Mouse (Mus musculus): ENCODE data around the gene Vmn1r89.

Gene Vmn1r89

DNA sequence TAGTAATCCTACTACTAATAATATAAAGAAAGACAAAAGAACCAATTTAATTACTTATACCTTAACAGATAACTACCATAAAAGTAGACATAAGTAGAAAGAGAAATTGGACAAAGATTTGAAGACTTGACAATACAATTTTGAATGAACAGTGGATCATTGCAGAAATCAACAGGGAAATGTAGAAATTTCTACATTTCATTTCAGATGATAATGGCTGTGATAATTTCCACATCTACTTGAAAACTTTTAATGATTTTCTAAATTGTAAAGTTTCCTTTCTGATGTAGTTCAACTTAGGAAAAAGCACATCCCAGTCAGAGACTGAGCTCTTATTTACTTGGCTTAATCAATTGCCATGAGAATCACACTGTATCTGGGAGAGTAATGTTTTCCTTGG, at the start of gene Vmn1r89:
Gene Vmn1r89 (plus strand): TSS at position 301 of the 400 bp plus-strand sequence.
- no peaks in the 10 kb centered on the region for H3K36me3 ChIP-seq (ENCODE audit: control insufficient read depth, insufficient read depth, low read length, poor library complexity, severe bottlenecking)
- no peak for DNase-seq (ENCODE audit: low read depth, low spot score)
- no peaks in the 10 kb centered on the region for H3K27me3 ChIP-seq (ENCODE audit: control insufficient read depth, insufficient read depth, low read length, poor library complexity, severe bottlenecking)

- Histone ChIP-seq H3K27me3 (ENCODE audit: control insufficient read depth, insufficient read depth, low read length, poor library complexity, severe bottlenecking) (no peaks in the 10 kb centered on the region), H3K36me3 (ENCODE audit: control insufficient read depth, insufficient read depth, low read length, poor library complexity, severe bottlenecking) (no peaks in the 10 kb centered on the region)
- no peak for DNase-seq (ENCODE audit: low read depth, low spot score)
Observed at GRCm38 (mm10) chr7:13260746-13261700, 48.2 kb downstream of the Vmn1r89 start.

GRCm38 (mm10) chr7:13263851-13264250, 51.0 kb downstream of the Vmn1r89 start:
- Histone ChIP-seq H3K27me3 (ENCODE audit: control insufficient read depth, insufficient read depth, low read length, poor library complexity, severe bottlenecking) (no peaks in the 10 kb centered on the region), H3K36me3 (ENCODE audit: control insufficient read depth, insufficient read depth, low read length, poor library complexity, severe bottlenecking) (no peaks in the 10 kb centered on the region)
- no peak for DNase-seq (ENCODE audit: low read depth, low spot score)

DNA sequence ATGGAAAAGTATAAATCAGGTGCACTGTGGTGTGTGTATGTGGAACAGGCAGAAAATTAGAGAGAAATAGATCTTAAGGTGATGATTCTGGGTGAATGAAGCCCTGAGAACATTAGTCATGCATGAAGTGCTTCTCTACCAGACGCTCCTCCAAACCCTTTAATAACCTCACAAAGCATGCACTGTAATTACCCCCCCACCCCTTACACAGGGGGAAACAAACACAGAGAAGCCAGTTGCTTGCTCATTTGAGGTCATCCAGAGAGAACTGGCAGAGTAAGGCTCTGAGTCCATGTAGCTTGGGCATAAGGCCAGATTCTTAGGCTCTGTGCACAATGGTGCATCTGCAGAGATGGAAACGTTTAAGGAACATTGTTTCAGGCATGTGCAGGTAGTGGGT, 51.6 kb downstream of the Vmn1r89 start:
- no peaks in the 10 kb centered on the region for H3K36me3 ChIP-seq (ENCODE audit: control insufficient read depth, insufficient read depth, low read length, poor library complexity, severe bottlenecking)
- no peak for DNase-seq (ENCODE audit: low read depth, low spot score)
- H3K27me3 ChIP-seq (ENCODE audit: control insufficient read depth, insufficient read depth, low read length, poor library complexity, severe bottlenecking) = no peaks in the 10 kb centered on the region

GRCm38 (mm10) chr7:13268749-13269260, 56.0 kb downstream of the Vmn1r89 start:
- no peaks in the 10 kb centered on the region for H3K27me3 ChIP-seq (ENCODE audit: control insufficient read depth, insufficient read depth, low read length, poor library complexity, severe bottlenecking)
- DNase-seq (ENCODE audit: low read depth, low spot score) = no peak
- no peaks in the 10 kb centered on the region for H3K36me3 ChIP-seq (ENCODE audit: control insufficient read depth, insufficient read depth, low read length, poor library complexity, severe bottlenecking)

DNA sequence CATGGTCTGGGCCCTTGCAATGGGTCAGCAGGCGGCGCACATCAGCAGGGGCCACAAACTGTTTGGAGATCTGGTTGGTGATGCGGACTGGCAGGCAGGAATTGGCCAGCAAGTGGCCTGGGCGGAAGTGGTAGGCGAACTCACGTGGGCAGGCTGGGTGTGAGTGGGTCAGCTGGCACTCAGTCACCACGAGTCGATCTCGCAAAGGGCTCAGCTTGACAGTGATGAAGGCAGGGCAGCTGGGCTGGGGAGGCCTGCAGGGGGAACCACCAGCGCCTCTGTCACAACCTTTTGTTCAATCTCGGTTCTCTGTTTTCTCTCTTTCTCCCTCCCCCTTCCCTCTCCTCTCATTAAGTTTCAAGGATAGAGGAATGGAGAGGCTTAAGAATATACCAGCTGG, 56.6 kb downstream of the Vmn1r89 start:
- Histone ChIP-seq H3K27me3 (ENCODE audit: control insufficient read depth, insufficient read depth, low read length, poor library complexity, severe bottlenecking) (no peaks in the 10 kb centered on the region), H3K36me3 (ENCODE audit: control insufficient read depth, insufficient read depth, low read length, poor library complexity, severe bottlenecking) (no peaks in the 10 kb centered on the region)
- DNase-seq (ENCODE audit: low read depth, low spot score) = no peak

Data from splenic B cell, adult 2 months (primary cell).